Mouse (Mus musculus) lung, postnatal 0 days (tissue): Measurements from ENCODE around the gene Wwc2.

Source experiments
- CTCF ChIP-seq: IDR thresholded peaks from 2 replicates; pipeline ENCODE4 v1.5.1; 2016; ENCODE audit warnings: antibody characterized with exemption, mild to moderate bottlenecking
- EP300 ChIP-seq: IDR thresholded peaks from 2 replicates; pipeline ENCODE4 v1.6.1; 2016; ENCODE audit warnings: antibody characterized with exemption, mild to moderate bottlenecking, control low read depth

GRCm38 (mm10) chr8:47784436-47784835, 206.3 kb downstream of the Wwc2 start:
- TF ChIP-seq CTCF = no peak
- TF ChIP-seq EP300 = no peak
